Mouse (Mus musculus) hindbrain, embryonic 11.5 days (tissue): ENCODE measurements at regions not wholly inside any gene's neighbourhood (a gene's known extent, or its start where the extent isn't known, plus 50 kb on each side); places are given as distances from the start of the nearest gene placed in this dataset.

Experiments
- ATAC-seq: fragments of 200-750 bp; cut with Nextera tagmentation; 2 replicates; pipeline ENCODE4 v1.8.0; 2017; ENCODE audit warnings: mild to moderate bottlenecking, moderate TSS enrichment, moderate library complexity; ENCODE audit not compliant: low FRiP score
- DNase-seq: peaks from one replicate; pipeline ENCODE4 v3.0.0-alpha.2; 2015; ENCODE audit warnings: low spot score
- H3K27ac ChIP-seq: fragments of 300-500 bp; sonication (generic); 2 replicates; pipeline ENCODE4 v1.5.1; 2014; ENCODE audit warnings: mild to moderate bottlenecking, low read depth, low read length
- H3K27me3 ChIP-seq: fragments of 300-500 bp; sonication (generic); 2 replicates; pipeline ENCODE4 v1.6.1; 2014; ENCODE audit warnings: mild to moderate bottlenecking, low read length, moderate library complexity, mixed read lengths; ENCODE audit not compliant: control insufficient read depth, insufficient read depth
- H3K36me3 ChIP-seq: fragments of 300-500 bp; sonication (generic); 2 replicates; pipeline ENCODE4 v1.6.1; 2014; ENCODE audit warnings: mild to moderate bottlenecking, low read length, moderate library complexity, mixed read lengths; ENCODE audit not compliant: control insufficient read depth, insufficient read depth
- H3K4me1 ChIP-seq: fragments of 300-500 bp; sonication (generic); replicated peaks from 2 replicates; pipeline ENCODE4 v1.6.1; 2014; ENCODE audit warnings: low read length, mixed read lengths; ENCODE audit not compliant: control insufficient read depth, insufficient read depth
- H3K4me2 ChIP-seq: fragments of 300-500 bp; sonication (generic); replicated peaks from 2 replicates; pipeline ENCODE4 v1.6.1; 2014; ENCODE audit warnings: mild to moderate bottlenecking, low read depth, low read length
- H3K4me3 ChIP-seq: fragments of 300-500 bp; sonication (generic); 2 replicates; pipeline ENCODE4 v1.5.1; 2014; ENCODE audit warnings: low read depth, low read length
- H3K9ac ChIP-seq: fragments of 300-500 bp; sonication (generic); 2 replicates; pipeline ENCODE4 v1.6.1; 2014; ENCODE audit warnings: low read depth, low read length
- H3K9me3 ChIP-seq: fragments of 300-500 bp; sonication (generic); 2 replicates; pipeline ENCODE4 v1.6.1; 2016; ENCODE audit warnings: low read length; ENCODE audit not compliant: control insufficient read depth
- WGBS: fragments of 180-500 bp; shearing (Covaris S2); extraction: QIAGEN DNeasy Blood & Tissue Kit; methylation state at CpG from one replicate; pipeline ENCODE4 v1.1.7; 2014; 5-methylcytosine and 5-hydroxymethylcytosine counted together

DNA sequence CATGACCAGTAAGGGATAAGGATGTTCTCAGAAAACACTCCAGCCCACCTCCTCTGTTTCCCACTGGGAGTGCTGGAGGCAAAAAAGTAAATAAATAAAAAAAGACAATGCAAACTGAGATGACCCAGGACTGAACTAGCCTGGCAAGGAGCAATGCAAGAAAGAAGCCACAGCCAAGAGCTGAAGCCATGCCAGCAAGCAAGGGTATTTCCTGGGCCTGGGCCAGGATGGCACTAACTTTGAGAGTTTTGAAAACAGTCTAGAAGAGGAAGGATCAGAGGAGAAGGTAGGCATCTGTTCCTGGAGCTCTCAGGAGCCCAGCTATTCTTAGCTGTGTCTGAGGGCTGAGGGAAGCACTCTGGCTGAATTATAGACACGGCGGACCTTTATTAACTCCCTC is 465.7 kb upstream of the Tbx3 start:
- no peak overlapping the region for H3K9ac ChIP-seq
- 65% methylated on average over 2 of the region's 2 CpGs for WGBS
- no peak for DNase-seq
- no peaks in the 10 kb centered on the region for H3K4me1 ChIP-seq
- H3K27me3 ChIP-seq = no peaks in the 10 kb centered on the region
- H3K4me3 ChIP-seq = no peak overlapping the region
- no peak overlapping the region for H3K4me2 ChIP-seq
- H3K9me3 ChIP-seq = no peaks in the 10 kb centered on the region; the same call in 1 of the 2 replicates
- H3K36me3 ChIP-seq = no peaks in the 10 kb centered on the region
- no peak overlapping the region for H3K27ac ChIP-seq
- no peak for ATAC-seq

DNA sequence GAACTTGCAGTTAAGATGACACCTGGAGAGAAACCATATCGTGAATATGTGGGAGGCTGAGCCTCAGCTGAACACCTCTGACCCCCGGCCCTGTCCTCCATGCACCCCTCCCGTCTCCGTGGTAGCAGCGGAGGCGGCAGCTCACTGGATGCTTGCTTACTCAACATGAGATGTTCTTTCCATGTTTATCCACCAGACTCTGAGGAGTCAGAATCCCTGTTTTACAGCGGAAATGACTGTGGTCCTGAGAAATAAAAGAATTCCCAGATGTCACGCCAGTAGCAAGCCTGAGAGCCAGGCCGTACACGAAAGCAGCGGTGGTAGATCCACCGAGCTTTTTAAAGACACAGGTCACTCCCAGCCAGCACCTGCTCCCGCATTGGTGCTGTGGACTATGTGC is 462.4 kb upstream of the Tbx3 start:
- H3K36me3 ChIP-seq = no peaks in the 10 kb centered on the region
- DNase-seq (no peak), ATAC-seq (no peak)

DNA sequence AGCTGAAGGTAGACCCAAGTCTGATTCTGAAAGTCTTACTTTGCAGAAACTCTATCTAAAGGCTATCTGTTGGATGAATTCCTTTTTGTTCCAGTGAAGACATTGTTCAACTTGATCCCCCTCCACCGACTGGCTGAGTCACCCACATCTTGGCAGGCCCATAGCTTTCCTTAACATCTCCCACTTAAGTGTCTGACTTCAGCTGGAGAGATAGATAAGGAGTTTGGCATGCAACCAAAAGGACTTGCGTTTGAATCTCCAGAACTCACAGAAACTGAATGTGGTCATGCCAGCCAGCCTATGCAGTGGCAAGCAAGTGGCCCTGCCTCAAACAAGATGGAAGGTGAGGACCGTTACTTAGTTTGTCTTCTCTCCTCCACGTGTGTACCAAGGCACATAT is 457.3 kb upstream of the Tbx3 start:
- no peaks in the 10 kb centered on the region for H3K4me1 ChIP-seq
- H3K27ac ChIP-seq = no peak overlapping the region
- DNase-seq (no peak), ATAC-seq (no peak)
- no peaks in the 10 kb centered on the region for H3K27me3 ChIP-seq
- H3K9ac ChIP-seq = no peak overlapping the region
- H3K4me3 ChIP-seq = no peak overlapping the region
- 75% methylated on average over 4 of the region's 4 CpGs for WGBS
- H3K9me3 ChIP-seq = no peaks in the 10 kb centered on the region; the same call in 1 of the 2 replicates
- H3K36me3 ChIP-seq = no peaks in the 10 kb centered on the region
- no peak overlapping the region for H3K4me2 ChIP-seq

More for the DNA sequence above, 462.4 kb upstream of the Tbx3 start:
- Histone ChIP-seq H3K9ac (no peak overlapping the region), H3K9me3 (no peaks in the 10 kb centered on the region; the same call in 1 of the 2 replicates), H3K4me1 (no peaks in the 10 kb centered on the region), H3K27me3 (no peaks in the 10 kb centered on the region), H3K4me2 (no peak overlapping the region), H3K4me3 (no peak overlapping the region), H3K27ac (no peak overlapping the region)
- 86% methylated on average over 13 of the region's 13 CpGs for WGBS

DNA sequence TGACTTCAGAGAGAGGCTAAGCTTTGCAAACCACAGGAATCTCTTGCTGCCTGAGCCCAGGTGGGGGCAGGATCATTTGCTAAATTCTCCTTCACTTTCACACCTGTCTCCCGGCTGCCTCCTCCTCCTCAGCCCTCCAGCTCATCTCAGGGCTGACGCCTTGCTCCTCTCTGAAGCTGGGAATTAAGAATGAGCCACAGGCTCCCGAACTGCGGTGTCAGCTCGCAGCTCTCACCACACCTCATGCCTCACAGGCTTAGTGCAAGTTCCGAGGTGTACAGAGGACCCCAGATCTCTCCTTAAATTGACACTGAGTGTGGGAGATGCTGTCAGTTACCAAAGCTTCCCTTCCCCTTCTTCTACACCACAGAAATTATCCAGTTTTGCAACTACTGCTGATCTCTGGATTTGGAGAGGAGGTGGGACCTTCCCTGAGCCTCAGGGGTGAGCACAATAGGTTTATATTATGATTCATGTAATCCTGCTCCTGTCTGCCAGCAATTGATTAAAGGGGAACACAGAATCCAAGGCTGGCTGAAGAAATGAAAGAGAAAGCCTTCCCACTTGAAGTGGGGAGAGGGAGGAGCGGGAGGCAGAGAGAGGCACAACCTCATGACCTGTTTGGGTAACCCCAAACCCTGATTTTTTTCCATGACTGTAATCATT is 456.6 kb upstream of the Tbx3 start:
- Histone ChIP-seq H3K27me3 (no peaks in the 10 kb centered on the region), H3K36me3 (no peaks in the 10 kb centered on the region), H3K9ac (no peak overlapping the region), H3K9me3 (no peaks in the 10 kb centered on the region; the same call in 1 of the 2 replicates), H3K27ac (no peak overlapping the region), H3K4me3 (no peak overlapping the region), H3K4me1 (no peaks in the 10 kb centered on the region), H3K4me2 (no peak overlapping the region)
- no peak for ATAC-seq
- no peak for DNase-seq
- 60% methylated on average over 7 of the region's 7 CpGs for WGBS

DNA sequence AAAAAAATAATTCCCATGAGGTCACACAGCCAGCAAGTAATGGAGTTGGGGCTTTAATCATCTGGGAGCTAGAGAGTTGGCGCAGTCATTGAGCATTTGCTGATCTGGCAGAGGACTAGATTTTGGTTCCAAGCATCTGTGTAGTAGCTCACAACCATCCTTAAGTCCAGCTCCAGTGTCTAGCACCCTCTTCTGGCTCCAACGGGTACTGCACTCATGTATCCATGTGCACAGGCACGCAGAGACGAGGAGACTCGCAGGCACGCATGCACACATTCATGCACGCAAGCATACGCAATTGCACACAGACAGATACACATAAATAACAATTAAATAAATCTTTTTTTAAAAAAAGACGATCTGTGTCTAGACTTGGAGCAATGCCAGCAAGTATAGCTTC is 455.5 kb upstream of the Tbx3 start:
- ATAC-seq (no peak), DNase-seq (peak; percentile 12)
- Histone ChIP-seq H3K36me3 (no peaks in the 10 kb centered on the region), H3K4me2 (no peak overlapping the region), H3K9me3 (no peaks in the 10 kb centered on the region), H3K4me1 (no peaks in the 10 kb centered on the region), H3K9ac (no peak overlapping the region), H3K4me3 (no peak overlapping the region), H3K27me3 (no peaks in the 10 kb centered on the region), H3K27ac (no peak overlapping the region)
- 93% methylated on average over 9 of the region's 9 CpGs for WGBS

DNA sequence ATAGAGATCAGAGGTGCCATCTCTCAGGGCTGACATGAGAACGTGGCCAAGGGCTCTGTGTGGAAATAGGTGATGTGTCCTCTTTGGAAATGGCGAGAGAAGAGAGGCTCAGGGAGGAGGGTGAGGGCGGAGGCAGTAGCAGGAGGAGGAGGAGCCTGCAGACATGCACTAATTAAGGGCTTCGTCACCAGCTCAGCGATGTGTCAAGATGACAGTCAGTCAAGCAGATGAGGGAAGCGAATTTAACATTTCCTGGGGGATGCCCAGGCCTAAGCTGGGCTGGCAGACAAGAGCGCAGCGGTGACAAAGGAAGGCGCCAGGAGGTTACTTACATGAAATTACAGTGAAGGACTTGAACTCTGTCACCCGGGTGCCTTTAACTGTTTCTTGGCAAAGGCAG is 455.1 kb upstream of the Tbx3 start:
- Histone ChIP-seq H3K9me3 (no peaks in the 10 kb centered on the region), H3K9ac (no peak overlapping the region), H3K36me3 (no peaks in the 10 kb centered on the region), H3K4me1 (no peaks in the 10 kb centered on the region), H3K4me2 (no peak overlapping the region), H3K4me3 (no peak overlapping the region), H3K27me3 (no peaks in the 10 kb centered on the region), H3K27ac (no peak overlapping the region)
- DNase-seq (peak; percentile 6), ATAC-seq (no peak)
- WGBS = 81% methylated on average over 10 of the region's 10 CpGs

DNA sequence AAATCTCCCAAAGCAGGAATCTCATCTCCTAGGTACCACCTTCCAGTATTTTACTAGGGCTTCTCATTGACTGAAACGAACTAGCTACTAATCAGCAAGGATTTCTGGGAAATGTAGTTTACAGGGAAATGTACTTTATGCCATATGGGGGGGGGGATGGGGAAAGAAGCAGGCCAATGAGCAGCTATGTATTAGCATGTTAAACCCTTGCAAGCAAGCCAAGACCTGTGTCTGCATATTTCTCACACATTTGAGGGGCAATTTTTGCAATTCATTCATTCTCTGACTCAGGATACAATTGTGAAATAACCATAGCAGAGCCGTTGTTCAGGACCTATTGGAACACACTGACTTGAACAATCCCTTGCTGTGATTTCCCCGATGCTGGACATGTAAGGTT is 454.3 kb upstream of the Tbx3 start:
- H3K36me3 ChIP-seq = no peaks in the 10 kb centered on the region
- no peak for DNase-seq
- H3K27ac ChIP-seq = no peak overlapping the region
- no peaks in the 10 kb centered on the region for H3K27me3 ChIP-seq
- H3K9ac ChIP-seq = no peak overlapping the region
- H3K4me2 ChIP-seq = no peak overlapping the region
- no peaks in the 10 kb centered on the region for H3K4me1 ChIP-seq
- WGBS = 79% methylated on average over 3 of the region's 3 CpGs
- H3K9me3 ChIP-seq = no peaks in the 10 kb centered on the region
- no peak for ATAC-seq
- H3K4me3 ChIP-seq = no peak overlapping the region

DNA sequence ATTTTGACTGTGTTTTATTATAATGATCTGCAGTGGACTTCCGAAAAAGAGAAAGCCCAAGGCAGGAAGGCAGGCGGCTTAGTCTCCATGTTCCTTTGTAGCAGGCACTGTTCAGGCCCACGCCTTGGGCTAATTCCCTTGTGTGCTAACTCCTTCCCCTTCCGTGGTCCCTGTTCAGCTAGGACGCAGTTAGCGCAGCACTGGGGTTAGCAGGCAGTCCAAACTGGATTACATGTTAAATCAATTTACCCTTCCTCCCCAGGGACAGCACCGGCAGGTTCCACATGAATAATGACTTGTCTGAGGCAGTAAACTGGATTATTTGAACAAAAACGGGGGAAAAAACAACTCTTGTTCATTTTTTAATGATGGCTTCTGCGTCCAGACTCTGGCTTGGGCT is 453.4 kb upstream of the Tbx3 start:
- no peaks in the 10 kb centered on the region for H3K9me3 ChIP-seq
- no peak overlapping the region for H3K27ac ChIP-seq
- H3K9ac ChIP-seq = no peak overlapping the region
- H3K4me2 ChIP-seq = no peak overlapping the region
- ATAC-seq (no peak), DNase-seq (peak; percentile 19)
- no peaks in the 10 kb centered on the region for H3K4me1 ChIP-seq
- 72% methylated on average over 9 of the region's 9 CpGs for WGBS
- no peak overlapping the region for H3K4me3 ChIP-seq
- no peaks in the 10 kb centered on the region for H3K36me3 ChIP-seq
- no peaks in the 10 kb centered on the region for H3K27me3 ChIP-seq

DNA sequence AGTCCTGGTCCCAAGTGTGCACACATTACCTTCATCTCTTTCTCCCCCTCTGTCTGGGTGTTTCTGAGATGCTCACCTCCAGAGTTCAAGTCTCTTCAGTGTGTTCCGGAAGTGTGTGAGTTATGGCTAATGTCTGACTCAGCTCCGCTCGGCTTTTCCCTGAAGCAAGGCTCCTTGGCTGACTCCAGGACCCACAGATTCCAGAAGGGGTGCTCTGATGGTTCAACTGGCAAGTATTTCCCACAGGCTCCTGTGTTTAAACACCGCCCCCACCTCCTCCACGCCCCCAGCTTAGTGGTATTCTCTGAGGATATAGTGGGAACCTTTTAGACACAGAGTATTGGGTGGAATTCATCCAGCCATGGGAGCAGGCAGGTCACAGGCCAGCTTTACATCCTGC is 441.8 kb upstream of the Tbx3 start:
- DNase-seq = no peak

More for the DNA sequence above, 441.8 kb upstream of the Tbx3 start:
- Histone ChIP-seq H3K4me3 (no peak overlapping the region), H3K4me2 (no peak overlapping the region), H3K36me3 (no peaks in the 10 kb centered on the region), H3K27ac (no peak overlapping the region), H3K4me1 (no peaks in the 10 kb centered on the region), H3K9ac (no peak overlapping the region), H3K27me3 (no peaks in the 10 kb centered on the region), H3K9me3 (no peaks in the 10 kb centered on the region)
- no peak for ATAC-seq
- 86% methylated on average over 5 of the region's 5 CpGs for WGBS
